Mouse (Mus musculus): ENCODE measurements around the gene Klc2. TPM values are rescaled to one million over a fixed set of nuclear protein-coding genes. Genes with fewer than 3 reads are reported as not detected.

Klc2 gene
- total RNA-seq, 2 experiments from 2014 or later = 53.0 to 56.6 TPM

DNA sequence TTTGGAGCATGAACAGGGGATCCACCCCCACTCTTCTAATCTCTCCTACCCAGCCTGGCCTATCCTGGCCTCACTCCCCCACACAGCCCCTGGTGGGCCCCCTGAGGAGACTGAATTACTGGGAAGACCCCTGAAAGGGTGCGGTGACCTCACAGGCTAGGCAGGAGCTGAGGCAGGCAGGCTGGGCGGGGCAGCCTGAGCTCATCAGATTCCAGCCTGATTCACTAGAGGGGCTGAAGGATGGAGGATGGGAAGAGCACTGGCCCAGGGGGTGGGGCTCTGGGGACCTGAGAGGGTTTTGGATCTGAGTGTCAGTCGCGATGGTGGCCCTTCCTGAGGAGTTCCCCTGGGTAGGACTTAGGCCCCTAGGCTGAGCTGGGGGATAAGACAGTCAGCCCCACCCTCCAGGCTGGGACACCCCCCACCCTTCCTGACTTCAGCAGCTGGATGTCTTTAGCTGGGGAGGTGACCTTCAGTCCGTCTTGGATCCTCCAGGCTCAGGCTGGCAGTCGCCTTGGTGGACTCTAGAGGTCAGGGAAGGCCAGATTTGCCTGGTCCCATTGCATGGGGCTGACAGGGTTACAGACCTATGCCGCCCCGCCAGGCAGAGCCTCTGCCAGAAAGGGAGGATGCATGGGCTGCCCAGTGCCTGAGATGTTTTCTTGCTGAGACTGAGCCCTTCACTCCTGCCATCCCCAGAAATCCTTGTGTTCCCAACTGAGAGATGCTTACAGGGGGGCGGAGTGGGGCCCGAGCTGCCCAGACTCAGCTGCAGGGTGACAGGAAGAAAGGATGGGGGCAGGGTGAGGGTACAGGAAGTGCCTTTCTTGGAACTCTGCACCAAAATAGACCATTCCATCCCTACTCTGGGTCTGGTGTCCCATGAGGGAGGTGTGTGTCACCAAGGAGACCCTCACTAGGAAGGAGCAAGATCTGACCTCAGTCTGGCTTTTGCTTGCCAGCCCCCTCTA, 59.3 kb downstream of the Klc2 start:
- peak in 1 of 2 experiments; percentile 29 for DNase-seq
- intact Hi-C loops (cut with DNase I) = no loop called here

- intact Hi-C loops (cut with DNase I) = loop anchor here (2.0 kb wide), 1 partner anchor 15 kb away; no protein-coding TSS in a partner anchor
- no peak for DNase-seq
Measured at GRCm38 (mm10) chr19:5057876-5058775, 60.2 kb downstream of the Klc2 start.

Other genes starting within 250 kb of the Klc2 start
- 1,000 to 10,000 TPM; 8,494 to 8,724 TPM for gene Actn3, start 240.7 kb downstream of the Klc2 start, total RNA-seq (2021)
- 1 to 10 TPM; 2.2 to 2.6 TPM for gene Zdhhc24, start 239.9 kb downstream of the Klc2 start, total RNA-seq (2021)
- gene Bbs1, start 211.9 kb downstream of the Klc2 start, total RNA-seq (2021) = 1 to 10 TPM; 1.6 to 2.4 TPM
- gene Dpp3, start 190.3 kb downstream of the Klc2 start, total RNA-seq (2021) = 10 to 100 TPM; 16.5 to 17.5 TPM
- gene Peli3, start 175.4 kb downstream of the Klc2 start, total RNA-seq (2021) = 1 to 10 TPM; 1.3 to 1.4 TPM
- 10 to 100 TPM; 56.3 to 58.7 TPM for gene Mrpl11, start 156.4 kb downstream of the Klc2 start, total RNA-seq (2021)
- gene Npas4, start 128.2 kb downstream of the Klc2 start, total RNA-seq (2021) = under 1 TPM in 1 of 2 experiments, not detected in 1; 0.07 TPM
- 1 to 10 TPM; 5.9 to 6.9 TPM for gene Slc29a2, start 94.7 kb downstream of the Klc2 start, total RNA-seq (2021)
- gene B4gat1, start 79.7 kb downstream of the Klc2 start, total RNA-seq (2021) = 10 to 100 TPM; 20.5 to 20.8 TPM
- gene AC124502.3, start 79.7 kb downstream of the Klc2 start, total RNA-seq (2021) = under 1 TPM; 0.87 to 0.96 TPM
- gene Brms1, start 77.2 kb downstream of the Klc2 start, total RNA-seq (2021) = 10 to 100 TPM; 11.5 to 14.1 TPM
- 1 to 10 TPM in 1 of 2 experiments, under 1 TPM in 1; 0.52 to 1.3 TPM for gene Rin1, start 68.1 kb downstream of the Klc2 start, total RNA-seq (2021)
- gene Cd248, start 50.5 kb downstream of the Klc2 start, total RNA-seq (2021) = 10 to 100 TPM; 12.4 to 12.5 TPM
- under 1 TPM in 1 of 2 experiments, not detected in 1; 0.22 TPM for gene Tmem151a, start 33.0 kb downstream of the Klc2 start, total RNA-seq (2021)
- gene Yif1a, start 30.0 kb downstream of the Klc2 start, total RNA-seq (2021) = 10 to 100 TPM; 38.2 to 44.7 TPM
- gene Cnih2, start 20.0 kb downstream of the Klc2 start, total RNA-seq (2021) = under 1 TPM in 1 of 2 experiments, not detected in 1; 0.25 TPM
- gene Rab1b, start 11.5 kb downstream of the Klc2 start, total RNA-seq (2021) = 100 to 1,000 TPM; 103 to 110 TPM
- gene Pacs1, start 154.6 kb upstream of the Klc2 start, total RNA-seq (2021) = 1 to 10 TPM; 5.0 to 6.3 TPM
- 10 to 100 TPM; 63.4 to 65.9 TPM for gene Sf3b2, start 176.9 kb upstream of the Klc2 start, total RNA-seq (2021)
- under 1 TPM in 1 of 2 experiments, not detected in 1; 0.10 TPM for gene Gal3st3, start 179.8 kb upstream of the Klc2 start, total RNA-seq (2021)
- gene Catsper1, start 217.2 kb upstream of the Klc2 start, total RNA-seq (2021) = not detected
- gene Cst6, start 231.0 kb upstream of the Klc2 start, total RNA-seq (2021) = 10 to 100 TPM; 26.7 to 28.3 TPM
- gene Eif1ad, start 248.2 kb upstream of the Klc2 start, total RNA-seq (2021) = 10 to 100 TPM; 12.6 to 13.6 TPM
- gene Banf1, start 248.6 kb upstream of the Klc2 start, total RNA-seq (2021) = 100 to 1,000 TPM; 116 to 124 TPM